Mouse (Mus musculus): ENCODE results near the gene Cpa2. TPM values are rescaled to one million over a fixed set of nuclear protein-coding genes. Genes with fewer than 3 reads are reported as not detected.
A peak's percentile ranks its signal among the peaks of the same experiment; 100 is the strongest.

The Cpa2 gene
- polyA plus RNA-seq, 2 experiments, result 0.60 to 2.1 TPM

GRCm38 (mm10) chr6:30547274-30547645, 5.9 kb downstream of the Cpa2 start:
- peaks cover 34% of the 10 kb centered on the region for H3K27me3 ChIP-seq (ENCODE audit: control insufficient read depth, insufficient read depth, low read length)
- no peak overlapping the region for H3K27ac ChIP-seq
- ATAC-seq (ENCODE audit: insufficient read depth) (no peak), DNase-seq (ENCODE audit: low read depth in 3 of 3, low spot score in 3 of 3) (no peak)
- no peak overlapping the region for H3K9ac ChIP-seq (replicated peaks)
- whole genome bisulfite sequencing (ENCODE audit: insufficient replicate concordance), result under 1% methylated on average over 15 of the region's 17 CpGs
- H3K4me3 ChIP-seq (ENCODE audit: insufficient read depth in 1 of 2, low read depth in 2 of 2, low read length in 2 of 2), result no peak overlapping the region; a peak in 1 of 4 replicates
- H3K9me3 ChIP-seq (ENCODE audit: control insufficient read depth, low read length), result no peaks in the 10 kb centered on the region
- no peaks in the 10 kb centered on the region for H3K36me3 ChIP-seq (replicated peaks; ENCODE audit: control insufficient read depth, insufficient read depth, low read depth)
- H3K4me1 ChIP-seq (replicated peaks; ENCODE audit: control insufficient read depth in 2 of 2, insufficient read depth in 2 of 2, low read length in 1 of 2), result peaks cover 0 to 11% of the 10 kb centered on the region in 2 experiments; a peak in 1 of 4 replicates
- H3K4me2 ChIP-seq (ENCODE audit: low read depth), result peak overlapping the region; percentile 44
- TF ChIP-seq CTCF (IDR thresholded peaks at IDR 0.05; ENCODE audit: low read depth) (no peak), EP300 (IDR thresholded peaks at IDR 0.05; ENCODE audit: low read depth) (no peak)

- no peaks in the 10 kb centered on the region for H3K9me3 ChIP-seq (ENCODE audit: control insufficient read depth, low read length)
- DNase-seq (ENCODE audit: low read depth in 3 of 3, low spot score in 3 of 3) (no peak), ATAC-seq (ENCODE audit: insufficient read depth) (no peak)
- peaks cover 0 to 13% of the 10 kb centered on the region in 2 experiments; a peak in 1 of 4 replicates for H3K4me1 ChIP-seq (replicated peaks; ENCODE audit: control insufficient read depth in 2 of 2, insufficient read depth in 2 of 2, low read length in 1 of 2)
- no peaks in the 10 kb centered on the region for H3K36me3 ChIP-seq (replicated peaks; ENCODE audit: control insufficient read depth, insufficient read depth, low read depth)
- peak overlapping the region; percentile 44 for H3K4me2 ChIP-seq (ENCODE audit: low read depth)
- TF ChIP-seq EP300 (IDR thresholded peaks at IDR 0.05; ENCODE audit: low read depth), result no peak
- no peak for TF ChIP-seq CTCF (IDR thresholded peaks at IDR 0.05; ENCODE audit: low read depth)
- H3K27ac ChIP-seq, result no peak overlapping the region
- WGBS (ENCODE audit: insufficient replicate concordance), result 31% methylated on average over 9 of the region's 9 CpGs
- H3K4me3 ChIP-seq (ENCODE audit: insufficient read depth in 1 of 2, low read depth in 2 of 2, low read length in 2 of 2), result no peak overlapping the region
- peaks cover 31% of the 10 kb centered on the region for H3K27me3 ChIP-seq (ENCODE audit: control insufficient read depth, insufficient read depth, low read length)
- no peak overlapping the region for H3K9ac ChIP-seq (replicated peaks)
Measured at GRCm38 (mm10) chr6:30547656-30548306, 6.4 kb downstream of the Cpa2 start.

GRCm38 (mm10) chr6:30549231-30549761, 7.9 kb downstream of the Cpa2 start:
- Histone ChIP-seq H3K36me3 (replicated peaks; ENCODE audit: control insufficient read depth, insufficient read depth, low read depth) (no peaks in the 10 kb centered on the region), H3K4me3 (ENCODE audit: insufficient read depth in 1 of 2, low read depth in 2 of 2, low read length in 2 of 2) (no peak overlapping the region), H3K4me2 (ENCODE audit: low read depth) (no peak overlapping the region), H3K9ac (replicated peaks) (no peak overlapping the region), H3K27me3 (ENCODE audit: control insufficient read depth, insufficient read depth, low read length) (peaks cover 30% of the 10 kb centered on the region), H3K4me1 (replicated peaks; ENCODE audit: control insufficient read depth in 2 of 2, insufficient read depth in 2 of 2, low read length in 1 of 2) (peaks cover 0 to 13% of the 10 kb centered on the region in 2 experiments; a peak in 1 of 4 replicates), H3K9me3 (ENCODE audit: control insufficient read depth, low read length) (no peaks in the 10 kb centered on the region), H3K27ac (no peak overlapping the region)
- TF ChIP-seq CTCF (IDR thresholded peaks at IDR 0.05; ENCODE audit: low read depth), result no peak
- no peak for TF ChIP-seq EP300 (IDR thresholded peaks at IDR 0.05; ENCODE audit: low read depth)
- ATAC-seq (ENCODE audit: insufficient read depth) (no peak), DNase-seq (ENCODE audit: low read depth in 3 of 3, low spot score in 3 of 3) (no peak)
- WGBS (ENCODE audit: insufficient replicate concordance), result 21% methylated on average over 15 of the region's 15 CpGs

GRCm38 (mm10) chr6:30550496-30551192, 9.3 kb downstream of the Cpa2 start:
- H3K4me1 ChIP-seq (replicated peaks; ENCODE audit: control insufficient read depth in 2 of 2, insufficient read depth in 2 of 2, low read length in 1 of 2), result peaks cover 0 to 13% of the 10 kb centered on the region in 2 experiments; a peak in 1 of 4 replicates
- ATAC-seq (ENCODE audit: insufficient read depth) (no peak), DNase-seq (ENCODE audit: low read depth in 3 of 3, low spot score in 3 of 3) (no peak)
- no peaks in the 10 kb centered on the region for H3K36me3 ChIP-seq (replicated peaks; ENCODE audit: control insufficient read depth, insufficient read depth, low read depth)
- TF ChIP-seq CTCF (IDR thresholded peaks at IDR 0.05; ENCODE audit: low read depth), result no peak
- TF ChIP-seq EP300 (IDR thresholded peaks at IDR 0.05; ENCODE audit: low read depth), result no peak
- H3K9me3 ChIP-seq (ENCODE audit: control insufficient read depth, low read length), result no peaks in the 10 kb centered on the region
- H3K27ac ChIP-seq, result no peak overlapping the region
- peaks cover 27% of the 10 kb centered on the region for H3K27me3 ChIP-seq (ENCODE audit: control insufficient read depth, insufficient read depth, low read length)
- 42% methylated on average over 7 of the region's 7 CpGs for WGBS (ENCODE audit: insufficient replicate concordance)
- H3K9ac ChIP-seq (replicated peaks), result no peak overlapping the region
- no peak overlapping the region for H3K4me2 ChIP-seq (ENCODE audit: low read depth)
- H3K4me3 ChIP-seq (ENCODE audit: insufficient read depth in 1 of 2, low read depth in 2 of 2, low read length in 2 of 2), result no peak overlapping the region

- Histone ChIP-seq H3K4me2 (ENCODE audit: low read depth) (no peak overlapping the region), H3K4me3 (ENCODE audit: insufficient read depth in 1 of 2, low read depth in 2 of 2, low read length in 2 of 2) (no peak overlapping the region), H3K27me3 (ENCODE audit: control insufficient read depth, insufficient read depth, low read length) (peaks cover 27% of the 10 kb centered on the region), H3K4me1 (replicated peaks; ENCODE audit: control insufficient read depth in 2 of 2, insufficient read depth in 2 of 2, low read length in 1 of 2) (peaks cover 0 to 13% of the 10 kb centered on the region in 2 experiments; a peak in 1 of 4 replicates), H3K36me3 (replicated peaks; ENCODE audit: control insufficient read depth, insufficient read depth, low read depth) (no peaks in the 10 kb centered on the region), H3K9ac (replicated peaks) (no peak overlapping the region), H3K27ac (no peak overlapping the region), H3K9me3 (ENCODE audit: control insufficient read depth, low read length) (no peaks in the 10 kb centered on the region)
- ATAC-seq (ENCODE audit: insufficient read depth), result no peak
- TF ChIP-seq EP300 (IDR thresholded peaks at IDR 0.05; ENCODE audit: low read depth) (no peak), CTCF (IDR thresholded peaks at IDR 0.05; ENCODE audit: low read depth) (no peak)
- no peak for DNase-seq (ENCODE audit: low read depth in 3 of 3, low spot score in 3 of 3)
Measured at GRCm38 (mm10) chr6:30551193-30551515, 9.8 kb downstream of the Cpa2 start.

Data from liver, embryonic 14.5 days (tissue).